Mouse (Mus musculus): ENCODE results near the gene BC048679. TPM values are rescaled to one million over a fixed set of nuclear protein-coding genes. Genes with fewer than 3 reads are reported as not detected.
"Not testable (repeated sequence)": the region's sequence is repeated elsewhere in the genome, so short reads cannot be mapped to it uniquely, and the experiment has no call there.

The BC048679 gene
- polyA plus RNA-seq, 1 experiment = not detected

DNA sequence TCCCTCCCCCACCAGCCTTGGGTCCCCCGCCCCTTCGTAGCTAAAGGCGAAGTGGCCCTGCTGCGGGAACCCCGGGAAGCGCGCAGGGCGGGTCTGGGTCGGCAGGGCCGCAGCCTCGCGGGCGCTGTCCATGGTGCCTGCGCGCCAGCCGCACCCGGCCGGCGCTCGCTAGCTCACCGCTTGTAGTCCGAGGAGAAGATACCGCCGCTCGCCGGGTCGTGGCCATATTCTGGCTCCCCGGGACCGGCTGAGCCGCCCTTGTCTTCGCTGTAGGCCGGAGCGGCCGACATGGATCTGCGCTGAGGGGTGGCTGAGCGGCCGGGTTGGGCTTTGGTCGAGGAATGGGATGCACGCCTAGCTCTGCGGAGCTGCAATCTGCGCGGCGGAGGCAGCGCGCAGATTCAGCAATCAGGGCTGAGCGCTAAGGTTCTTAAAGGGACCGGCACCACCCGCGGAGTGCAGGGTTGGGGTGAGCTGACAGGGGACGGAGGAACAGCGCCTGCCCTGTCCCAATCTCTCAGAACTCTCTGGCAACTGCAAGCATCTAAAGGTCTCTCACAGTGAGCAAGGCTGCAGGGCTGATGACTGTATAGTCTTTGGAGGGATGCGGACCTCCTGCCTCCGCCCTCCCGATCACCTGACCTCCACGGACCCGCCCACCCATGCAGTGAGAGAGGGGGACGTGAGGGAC lies 4.6 kb downstream of the BC048679 start, which contains the start of gene Ap3b2:
TSS of gene Ap3b2 (minus strand) at position 595 of the 691 bp plus-strand sequence.
- Histone ChIP-seq H3K27ac (replicated peaks; ENCODE audit: low read depth, low read length) (no peak within 1 kb of the TSS), H3K4me3 (ENCODE audit: insufficient read depth, low read depth, low read length) (peak within 1 kb of the TSS; percentile 63), H3K4me1 (ENCODE audit: control insufficient read depth, insufficient read depth, insufficient read length, low read length) (0 out of 2 replicates have a peak, but pooled peaks cover 2% of the 10 kb centered on the region)

DNA sequence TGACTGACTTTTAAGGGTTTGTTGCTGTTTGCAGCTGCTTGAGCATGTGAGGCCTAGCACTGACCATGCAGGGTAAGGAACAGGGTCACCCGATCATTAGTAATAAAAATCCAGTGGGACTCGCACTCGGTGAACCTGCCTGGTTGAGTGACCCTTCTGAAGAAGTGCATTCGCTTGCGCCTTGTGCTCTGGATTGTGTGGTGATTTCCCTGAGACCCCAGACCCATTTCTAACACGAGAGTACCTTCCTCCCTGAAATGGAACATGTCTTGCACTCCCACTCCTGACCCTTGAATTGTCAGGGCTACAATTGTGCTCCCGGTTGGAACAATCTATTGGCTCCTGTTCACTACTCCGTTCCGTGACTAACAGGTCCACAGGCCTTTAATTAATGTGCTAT lies 5.5 kb downstream of the BC048679 start:
- 0 out of 2 replicates have a peak, but pooled peaks cover 2% of the 10 kb centered on the region for H3K4me1 ChIP-seq (ENCODE audit: control insufficient read depth, insufficient read depth, insufficient read length, low read length)
- no peak overlapping the region for H3K4me3 ChIP-seq (ENCODE audit: insufficient read depth, low read depth, low read length)
- H3K27ac ChIP-seq (replicated peaks; ENCODE audit: low read depth, low read length) = no peak overlapping the region

DNA sequence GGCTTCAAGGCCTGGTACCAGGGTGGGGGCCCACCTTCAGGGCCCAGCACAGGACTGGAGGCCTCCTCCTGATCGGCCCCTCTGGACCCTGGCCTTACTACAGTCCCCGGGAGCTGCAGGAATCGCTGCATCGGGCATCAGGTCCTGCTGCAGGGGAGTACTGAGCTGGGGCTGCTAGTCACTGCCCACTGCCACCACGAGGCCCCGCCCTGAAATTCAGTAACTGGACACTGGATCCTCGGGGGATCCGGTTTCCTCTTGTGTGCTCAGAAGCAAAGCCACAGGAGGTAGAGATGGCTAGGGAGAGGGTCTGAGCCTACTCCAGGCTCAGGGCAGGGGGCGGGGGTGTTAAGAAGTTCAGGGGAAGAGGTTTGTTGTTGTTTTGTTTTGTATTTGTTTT lies 8.4 kb downstream of the BC048679 start:
- Histone ChIP-seq H3K4me1 (ENCODE audit: control insufficient read depth, insufficient read depth, insufficient read length, low read length) (0 out of 2 replicates have a peak, but pooled peaks cover 2% of the 10 kb centered on the region), H3K27ac (replicated peaks; ENCODE audit: low read depth, low read length) (no peak overlapping the region), H3K4me3 (ENCODE audit: insufficient read depth, low read depth, low read length) (no peak overlapping the region)

DNA sequence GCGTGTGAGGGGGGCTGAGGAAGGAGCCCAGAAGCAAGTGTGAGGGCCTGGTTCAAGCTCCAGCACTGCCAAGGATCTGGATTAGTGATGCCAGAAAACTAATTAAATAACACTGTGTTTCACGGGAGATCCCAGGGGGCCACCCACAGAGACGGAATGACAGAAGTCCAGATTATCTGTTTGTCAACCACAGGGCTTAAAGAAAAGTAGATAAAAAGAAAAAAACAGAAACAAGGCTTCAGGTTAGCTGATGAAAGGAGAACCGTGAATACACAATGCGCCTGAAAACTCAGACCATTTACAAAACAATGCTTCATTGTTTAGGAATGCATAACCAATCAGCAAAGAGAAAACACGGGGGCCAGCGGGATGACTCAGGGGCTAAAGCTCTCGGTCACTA lies 17.3 kb downstream of the BC048679 start:
- no peaks in the 10 kb centered on the region for H3K4me1 ChIP-seq (ENCODE audit: control insufficient read depth, insufficient read depth, insufficient read length, low read length)
- no peak overlapping the region for H3K27ac ChIP-seq (replicated peaks; ENCODE audit: low read depth, low read length)
- H3K4me3 ChIP-seq (ENCODE audit: insufficient read depth, low read depth, low read length) = no peak overlapping the region

DNA sequence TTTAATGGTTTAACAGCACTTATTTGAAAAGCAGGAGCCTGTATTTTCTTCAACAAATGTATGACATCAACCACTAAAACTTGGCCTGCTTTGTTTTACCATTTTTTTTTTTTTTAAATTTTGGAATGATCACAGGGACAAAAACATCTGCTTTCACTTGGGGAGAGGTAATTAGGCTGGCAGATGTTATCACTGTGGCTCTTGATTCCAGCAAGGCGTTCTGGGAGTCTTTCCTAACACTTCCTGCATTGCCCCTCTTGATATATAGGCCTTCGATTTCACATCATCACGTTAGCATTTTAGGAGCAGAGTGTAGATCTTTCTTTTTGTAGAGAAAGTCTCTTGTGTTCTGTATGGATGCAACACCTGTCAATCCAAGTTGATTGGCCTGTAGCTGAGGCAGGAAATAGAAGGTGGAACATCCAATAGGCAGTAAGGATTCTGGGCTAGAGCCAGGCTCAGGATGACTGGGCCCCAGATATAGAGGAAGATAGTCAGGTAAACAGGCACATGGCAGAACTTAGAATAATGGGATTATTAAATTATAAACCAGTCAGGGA lies 18.5 kb downstream of the BC048679 start:
- H3K4me1 ChIP-seq (ENCODE audit: control insufficient read depth, insufficient read depth, insufficient read length, low read length) = no peaks in the 10 kb centered on the region
- no peak overlapping the region for H3K4me3 ChIP-seq (ENCODE audit: insufficient read depth, low read depth, low read length)
- no peak overlapping the region for H3K27ac ChIP-seq (replicated peaks; ENCODE audit: low read depth, low read length)

DNA sequence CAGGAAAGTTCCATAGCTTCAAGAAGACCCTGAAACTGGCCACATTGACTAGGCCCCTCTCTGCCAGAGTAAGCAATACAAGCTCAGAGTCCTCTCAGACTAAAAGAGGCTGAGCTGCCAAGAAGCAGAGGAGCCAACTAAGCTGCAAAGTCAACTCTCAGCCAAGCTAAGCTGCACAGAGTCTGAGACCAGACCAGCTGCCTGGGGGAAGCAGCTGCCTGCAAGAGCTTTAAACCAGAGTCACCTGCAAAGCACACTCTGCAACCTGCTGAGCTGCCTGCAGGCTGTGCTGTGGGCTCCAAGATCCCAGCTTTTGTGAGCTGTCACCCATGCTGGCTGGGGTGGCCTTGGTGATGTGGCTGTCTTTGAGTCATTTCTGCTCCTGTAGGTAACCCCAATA lies 19.8 kb downstream of the BC048679 start:
- not testable (repeated sequence) for H3K4me3 ChIP-seq (ENCODE audit: insufficient read depth, low read depth, low read length); H3K27ac ChIP-seq (replicated peaks; ENCODE audit: low read depth, low read length); H3K4me1 ChIP-seq (ENCODE audit: control insufficient read depth, insufficient read depth, insufficient read length, low read length)

DNA sequence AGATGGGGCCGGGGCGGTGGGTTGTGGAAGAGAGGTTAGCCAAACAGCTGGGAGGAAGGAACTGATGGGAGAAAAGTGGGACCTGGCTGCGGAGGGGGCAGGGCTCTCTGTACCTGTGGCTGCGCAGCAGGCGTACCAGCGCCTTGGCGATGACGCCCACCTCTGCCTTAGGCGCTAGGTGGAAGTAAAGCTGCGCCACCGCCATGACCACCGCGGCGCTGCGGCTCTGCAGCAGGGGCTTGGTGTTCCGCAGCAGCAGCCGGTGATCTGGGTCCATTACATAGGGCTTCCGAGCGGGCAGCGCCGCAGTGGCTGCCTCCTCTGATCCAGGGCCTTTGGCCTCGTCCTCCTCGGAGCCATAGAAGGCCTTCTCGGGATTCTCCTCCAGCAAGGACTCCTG lies 21.2 kb downstream of the BC048679 start:
- H3K4me3 ChIP-seq (ENCODE audit: insufficient read depth, low read depth, low read length) = no peak overlapping the region
- no peaks in the 10 kb centered on the region for H3K4me1 ChIP-seq (ENCODE audit: control insufficient read depth, insufficient read depth, insufficient read length, low read length)
- no peak overlapping the region for H3K27ac ChIP-seq (replicated peaks; ENCODE audit: low read depth, low read length)

DNA sequence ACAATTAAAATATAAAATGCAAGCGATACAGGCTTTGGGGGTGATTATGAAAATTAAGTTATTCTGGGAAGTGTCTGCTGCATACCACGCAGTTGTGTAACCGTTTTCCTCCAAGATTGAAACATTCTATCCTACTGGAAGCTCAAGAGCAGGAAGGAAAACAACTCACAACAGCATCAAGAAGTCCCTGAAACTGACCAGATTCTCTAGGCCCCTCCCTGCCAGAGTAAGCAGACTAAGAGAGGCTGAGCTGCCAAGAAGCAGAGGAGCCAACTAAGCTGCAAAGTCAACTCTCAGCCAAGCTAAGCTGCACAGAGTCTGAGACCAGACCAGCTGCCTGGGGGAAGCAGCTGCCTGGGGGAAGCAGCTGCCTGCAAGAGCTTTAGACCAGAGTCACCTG lies 22.9 kb downstream of the BC048679 start:
- Histone ChIP-seq H3K4me1 (ENCODE audit: control insufficient read depth, insufficient read depth, insufficient read length, low read length) (no peaks in the 10 kb centered on the region), H3K27ac (replicated peaks; ENCODE audit: low read depth, low read length) (no peak overlapping the region), H3K4me3 (ENCODE audit: insufficient read depth, low read depth, low read length) (no peak overlapping the region)

DNA sequence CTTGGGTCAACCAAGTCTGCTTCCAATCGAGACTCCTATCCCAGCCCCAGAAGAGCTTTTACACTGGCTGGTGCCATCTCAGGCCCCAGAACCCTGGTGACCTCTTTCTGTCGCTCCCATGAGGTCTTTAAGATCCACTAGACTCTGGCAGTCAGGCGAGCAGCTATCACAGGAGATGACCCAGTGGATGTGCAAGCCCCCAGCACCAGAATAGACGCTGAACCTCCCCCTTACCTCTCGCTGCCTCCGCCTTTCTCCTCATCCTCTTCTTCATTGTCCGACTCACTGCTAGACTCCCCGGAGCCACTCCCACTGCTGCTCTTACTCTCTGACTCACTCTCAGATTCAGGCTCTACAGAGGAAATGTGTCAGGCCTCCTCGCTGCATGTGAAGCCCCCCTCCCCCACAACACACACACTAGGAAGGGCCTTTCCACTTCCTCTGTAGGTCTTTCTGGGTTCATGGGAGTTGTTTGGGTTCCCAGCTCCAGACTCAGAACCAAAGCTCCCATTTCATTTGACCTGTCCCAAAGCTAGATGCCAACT lies 33.1 kb downstream of the BC048679 start:
- no peak overlapping the region for H3K4me3 ChIP-seq (ENCODE audit: insufficient read depth, low read depth, low read length)
- H3K27ac ChIP-seq (replicated peaks; ENCODE audit: low read depth, low read length) = no peak overlapping the region
- no peaks in the 10 kb centered on the region for H3K4me1 ChIP-seq (ENCODE audit: control insufficient read depth, insufficient read depth, insufficient read length, low read length)

DNA sequence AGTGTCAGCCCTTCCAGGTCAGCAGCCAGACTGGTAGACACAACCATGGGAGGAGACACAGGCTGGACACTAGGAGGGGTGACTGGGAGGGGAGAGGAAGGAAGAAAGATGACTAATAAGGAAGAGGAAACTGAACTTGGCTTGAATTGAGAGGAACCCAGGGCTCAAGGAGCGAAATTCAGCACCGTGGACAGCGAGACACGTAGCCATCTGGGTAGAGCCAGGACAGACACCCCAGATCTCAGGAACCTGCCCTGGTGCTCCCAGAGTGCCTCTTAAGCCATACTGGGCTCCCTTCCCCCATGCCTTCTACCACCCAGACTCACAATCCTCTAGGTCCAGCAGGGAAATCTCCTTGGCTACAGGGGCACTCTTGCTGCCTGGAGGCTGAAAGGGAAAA lies 34.0 kb downstream of the BC048679 start:
- Histone ChIP-seq H3K4me3 (ENCODE audit: insufficient read depth, low read depth, low read length) (no peak overlapping the region), H3K4me1 (ENCODE audit: control insufficient read depth, insufficient read depth, insufficient read length, low read length) (no peaks in the 10 kb centered on the region), H3K27ac (replicated peaks; ENCODE audit: low read depth, low read length) (no peak overlapping the region)

DNA sequence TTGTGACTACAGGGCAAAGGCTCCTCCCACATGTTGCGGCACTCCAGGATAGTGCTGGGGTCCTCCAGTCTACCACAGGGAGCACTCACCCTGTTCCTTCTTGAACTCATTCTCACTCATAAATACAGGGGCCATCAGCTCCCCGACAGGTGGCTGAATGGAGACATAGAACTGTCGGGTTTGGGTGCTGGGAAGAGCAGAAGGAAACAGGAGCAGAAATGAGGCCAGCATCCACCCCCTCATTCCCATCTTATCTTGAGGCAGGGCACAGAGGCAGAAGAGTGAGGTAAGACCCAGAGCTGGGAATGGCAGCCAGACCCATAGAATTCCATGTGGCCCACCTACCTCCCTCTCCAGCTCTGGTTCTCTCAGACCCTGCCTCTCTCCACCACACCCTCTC lies 35.3 kb downstream of the BC048679 start:
- no peaks in the 10 kb centered on the region for H3K4me1 ChIP-seq (ENCODE audit: control insufficient read depth, insufficient read depth, insufficient read length, low read length)
- no peak overlapping the region for H3K4me3 ChIP-seq (ENCODE audit: insufficient read depth, low read depth, low read length)
- H3K27ac ChIP-seq (replicated peaks; ENCODE audit: low read depth, low read length) = no peak overlapping the region

DNA sequence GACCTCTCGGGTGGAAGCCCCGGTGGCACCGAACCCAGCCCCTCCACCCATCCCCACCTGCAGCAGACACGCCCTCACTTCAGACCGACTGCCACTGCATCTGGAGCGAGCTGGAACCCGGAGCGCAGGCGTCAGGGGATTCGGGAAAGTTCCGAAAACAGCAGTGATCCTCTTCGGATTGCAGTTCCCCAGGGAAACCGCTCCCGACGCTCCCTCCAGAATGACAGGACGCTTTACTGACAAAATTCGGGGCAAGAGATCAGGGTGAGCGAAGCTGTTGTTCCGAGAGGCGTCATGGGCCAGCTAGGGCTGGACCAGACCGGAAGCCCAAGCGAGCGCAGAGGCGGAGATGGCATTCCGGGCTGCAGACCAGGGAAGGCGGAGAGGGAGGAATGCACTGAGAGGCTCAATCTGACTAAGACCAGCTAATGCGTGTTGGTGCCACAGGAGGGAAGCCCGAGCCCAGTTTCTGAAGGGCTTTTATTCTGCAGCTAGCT lies 42.9 kb downstream of the BC048679 start, which contains the start of gene Cpeb1:
TSS of gene Cpeb1 (minus strand) at position 311 of the 497 bp plus-strand sequence.
- Histone ChIP-seq H3K4me3 (ENCODE audit: insufficient read depth, low read depth, low read length) (peak within 1 kb of the TSS; percentile 65), H3K4me1 (ENCODE audit: control insufficient read depth, insufficient read depth, insufficient read length, low read length) (no peaks in the 10 kb centered on the region), H3K27ac (replicated peaks; ENCODE audit: low read depth, low read length) (peak within 1 kb of the TSS; percentile 25; the same call in 1 of the 2 replicates)

DNA sequence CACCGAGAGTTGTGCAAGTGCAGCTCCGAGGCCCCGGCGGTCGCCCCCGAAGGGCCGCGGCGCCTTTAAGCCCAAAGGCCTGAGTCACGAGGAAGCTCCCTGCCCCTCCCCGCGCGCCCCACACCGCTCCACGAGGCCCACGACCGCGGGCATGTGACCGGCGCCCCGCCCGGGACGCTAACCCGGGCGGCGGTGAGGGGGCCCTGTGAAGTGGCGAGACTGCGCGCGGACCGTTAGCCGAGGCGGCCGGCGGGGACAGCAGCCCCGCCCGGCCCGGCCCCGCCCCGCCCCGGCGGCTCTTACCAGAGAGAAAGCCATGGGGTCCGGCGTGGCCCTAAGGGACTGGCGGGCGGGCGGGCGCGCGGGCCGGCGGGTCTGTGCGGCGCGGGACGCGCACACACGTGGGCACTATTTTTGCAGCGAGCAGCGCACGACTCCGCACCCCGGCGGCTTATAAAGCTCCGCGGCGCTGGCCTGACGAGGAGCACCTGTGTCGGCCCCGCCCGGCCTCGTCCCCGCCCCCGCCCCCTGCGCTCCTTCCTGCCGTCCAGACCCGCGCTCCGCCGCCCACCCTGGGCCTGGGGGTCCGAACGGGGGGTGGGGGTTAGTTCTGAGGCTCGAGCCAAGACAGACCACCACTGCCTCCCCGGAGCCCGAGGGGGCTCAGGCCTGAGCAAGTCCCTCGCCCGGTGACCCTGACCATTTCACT lies 43.6 kb downstream of the BC048679 start:
- Histone ChIP-seq H3K27ac (replicated peaks; ENCODE audit: low read depth, low read length) (peak overlapping the region; percentile 25; the same call in 1 of the 2 replicates), H3K4me3 (ENCODE audit: insufficient read depth, low read depth, low read length) (peak overlapping the region; percentile 65), H3K4me1 (ENCODE audit: control insufficient read depth, insufficient read depth, insufficient read length, low read length) (no peaks in the 10 kb centered on the region)

DNA sequence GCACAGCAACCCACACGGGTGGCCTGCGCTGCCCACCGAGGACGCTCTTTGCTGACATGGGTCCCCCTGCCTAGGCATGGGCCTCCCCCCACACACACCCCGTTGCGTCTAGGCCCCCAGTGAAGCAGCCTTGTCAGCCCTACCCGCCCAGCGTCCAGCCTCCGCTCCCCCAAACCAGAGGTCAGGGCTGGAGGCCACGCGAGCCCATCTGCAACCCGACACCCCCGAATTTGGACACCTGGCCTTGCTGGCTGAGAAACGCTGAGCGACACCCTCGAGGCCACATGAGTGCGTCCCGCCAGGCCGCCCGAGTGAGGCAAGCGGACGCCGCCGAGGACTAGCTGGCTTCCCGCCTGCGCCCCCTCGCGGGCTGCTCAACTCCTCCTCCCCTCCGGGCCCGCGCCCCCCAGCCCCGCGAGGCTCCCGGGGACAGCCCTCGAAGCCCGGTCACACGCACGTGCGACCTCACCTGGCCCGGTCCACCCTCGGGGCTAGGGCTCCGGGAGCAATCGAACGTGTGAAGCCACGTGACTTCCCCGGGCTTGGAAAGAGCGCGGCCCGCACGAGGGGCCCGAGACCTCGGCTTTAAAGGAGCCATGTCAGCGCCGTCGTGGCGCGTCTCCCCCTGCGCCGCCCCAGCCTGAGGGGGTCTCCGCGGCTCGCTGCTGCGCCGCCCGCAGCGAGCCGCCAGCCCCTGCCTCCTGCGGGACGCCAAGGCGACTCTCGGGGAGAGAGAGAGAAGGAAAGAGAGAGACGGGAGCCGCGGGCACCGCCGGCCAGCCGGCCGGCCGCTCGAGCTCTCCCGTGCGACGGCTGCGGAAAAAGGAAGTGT lies 44.4 kb downstream of the BC048679 start:
- no peak overlapping the region for H3K27ac ChIP-seq (replicated peaks; ENCODE audit: low read depth, low read length)
- no peaks in the 10 kb centered on the region for H3K4me1 ChIP-seq (ENCODE audit: control insufficient read depth, insufficient read depth, insufficient read length, low read length)
- H3K4me3 ChIP-seq (ENCODE audit: insufficient read depth, low read depth, low read length) = peak overlapping the region; percentile 65

All from brown adipose tissue, adult 24 weeks (tissue).